14 mouse cellular contexts compared by ENCODE assay signal in genomic region chr10:18664016-18664415, GRCm38 (mm10).
"Had no signal": no experiment of that assay in that cellular context is flagged by ENCODE, and none has a peak within 500 bp of the region (broad histone marks: within the 10 kb centered on the region; RNA-seq: fewer than 3 reads in every experiment).

No protein-coding gene starts in this region.

- H3K4me3 ChIP-seq: limb, embryonic 15.5 days; liver, embryonic 12.5 days; midbrain, embryonic 12.5 days had no signal

- H3K9me3 ChIP-seq: limb, embryonic 15.5 days; liver, embryonic 12.5 days; midbrain, embryonic 12.5 days had no signal

- ATAC-seq: liver, embryonic 12.5 days; midbrain, embryonic 16.5 days had no signal

- H3K4me1 ChIP-seq: limb, embryonic 15.5 days; liver, embryonic 12.5 days; megakaryocyte, embryonic 14.5 days; midbrain, embryonic 12.5 days had no signal

- H3K36me3 ChIP-seq: limb, embryonic 15.5 days; liver, embryonic 12.5 days; midbrain, embryonic 12.5 days had no signal

- H3K4me2 ChIP-seq: limb, embryonic 15.5 days; liver, embryonic 12.5 days; lung, embryonic 14.5 days; midbrain, embryonic 12.5 days had no signal

- DNase-seq: kidney, adult 11 months; kidney, adult 9 months; kidney, postnatal 36 days; lung, embryonic 14.5 days; lung, postnatal 14 days; right cerebral cortex, adult 18-20 months; right cerebral cortex, postnatal 25 days had no signal

- H3K27ac ChIP-seq: kidney, postnatal 0 days; limb, embryonic 15.5 days; liver, embryonic 12.5 days; macrophage; midbrain, embryonic 12.5 days had no signal

- H3K9ac ChIP-seq: limb, embryonic 15.5 days; liver, embryonic 12.5 days; lung, embryonic 14.5 days; midbrain, embryonic 12.5 days had no signal

- H3K27me3 ChIP-seq: limb, embryonic 15.5 days; liver, embryonic 12.5 days; megakaryocyte, embryonic 14.5 days; midbrain, embryonic 12.5 days had no signal
